Mouse (Mus musculus): ENCODE data around the gene Pcbp2.

DNA sequence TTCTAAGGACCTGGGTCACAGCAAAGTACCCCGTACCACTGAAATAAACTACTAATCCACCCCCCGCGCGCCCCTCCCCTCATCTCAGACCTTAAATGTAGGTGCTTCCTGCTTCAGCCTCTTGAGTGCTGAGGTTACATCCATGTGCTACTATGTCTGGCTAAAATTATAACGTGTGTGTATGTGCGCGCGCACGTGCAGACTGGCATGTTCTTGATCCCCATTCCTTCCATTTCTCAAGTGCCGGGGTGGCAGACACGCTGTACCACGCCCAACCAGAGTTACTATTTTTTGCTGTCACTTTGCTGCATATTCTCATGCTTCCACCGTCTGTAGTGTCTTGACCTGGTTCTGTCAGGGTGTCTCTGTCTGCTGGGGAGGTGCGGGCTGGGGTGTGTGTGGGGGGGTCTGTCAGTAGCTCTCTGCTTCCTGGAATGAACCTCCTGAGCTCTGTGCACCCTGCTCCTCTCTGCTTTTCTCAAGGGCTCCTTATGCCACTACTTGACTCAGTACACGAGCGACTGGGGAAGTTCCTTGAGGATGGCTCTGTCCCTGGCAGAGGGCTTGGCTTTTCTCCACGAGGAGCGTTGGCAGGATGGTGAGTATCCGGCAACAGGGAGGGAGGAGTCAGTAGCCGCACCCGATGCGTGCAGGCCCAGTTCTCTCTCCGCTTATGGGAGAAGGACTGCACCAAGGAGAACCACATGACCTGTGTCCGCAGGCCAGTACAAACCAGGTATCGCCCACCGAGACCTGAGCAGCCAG is 18.5 kb upstream of the Pcbp2 start:
- TF ChIP-seq MYOG (IDR thresholded peaks at IDR 0.05; ENCODE audit: control insufficient read depth in 1 of 3, insufficient read depth in 1 of 3, insufficient read length in 2 of 3, low read depth in 2 of 3) (no peak), POLR2A (IDR thresholded peaks at IDR 0.05; ENCODE audit: insufficient read length, low read depth) (no peak), POLR2AphosphoS2 (IDR thresholded peaks at IDR 0.05; ENCODE audit: insufficient read length, low read depth) (no peak), MYOD1 (IDR thresholded peaks at IDR 0.05; ENCODE audit: control insufficient read depth in 1 of 3, insufficient read length in 2 of 3, low read depth in 2 of 3) (no peak), MAX (IDR thresholded peaks at IDR 0.05; ENCODE audit: low read depth) (no peak), E2F4 (IDR thresholded peaks at IDR 0.05; ENCODE audit: insufficient read depth) (no peak), USF1 (IDR thresholded peaks at IDR 0.05; ENCODE audit: low read depth) (no peak)
